Mouse (Mus musculus) thymus, postnatal 4 days (tissue): ENCODE data around the gene Zfp771.
A peak's percentile ranks its signal among the peaks of the same experiment; 100 is the strongest.

Experiments
- DNase-seq: peaks from one replicate; pipeline ENCODE4 v3.0.0; 2021

Gene Zfp771

GRCm38 (mm10) chr7:127255008-127255407 is 10.9 kb downstream of the Zfp771 start:
- DNase-seq = no peak

DNA sequence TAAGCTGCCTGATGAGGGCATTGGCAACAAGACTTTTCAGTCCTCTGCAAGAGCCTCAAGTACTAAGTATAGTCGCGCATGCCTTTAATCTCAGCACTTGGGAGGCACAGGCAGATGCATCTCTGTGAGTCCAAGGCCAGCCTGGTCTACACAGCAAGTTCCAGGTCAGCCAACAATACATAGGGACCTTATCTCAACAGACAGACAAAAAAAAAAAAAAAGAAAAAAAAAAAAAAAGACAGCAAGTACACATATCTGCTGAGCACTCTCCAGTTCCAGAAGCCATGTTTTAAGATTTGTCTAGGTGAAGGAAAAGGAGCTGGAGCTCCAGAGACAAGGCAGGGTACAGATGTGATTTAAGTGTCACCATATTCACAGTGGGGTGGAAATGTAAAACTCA is 11.9 kb downstream of the Zfp771 start:
- DNase-seq = no peak

DNA sequence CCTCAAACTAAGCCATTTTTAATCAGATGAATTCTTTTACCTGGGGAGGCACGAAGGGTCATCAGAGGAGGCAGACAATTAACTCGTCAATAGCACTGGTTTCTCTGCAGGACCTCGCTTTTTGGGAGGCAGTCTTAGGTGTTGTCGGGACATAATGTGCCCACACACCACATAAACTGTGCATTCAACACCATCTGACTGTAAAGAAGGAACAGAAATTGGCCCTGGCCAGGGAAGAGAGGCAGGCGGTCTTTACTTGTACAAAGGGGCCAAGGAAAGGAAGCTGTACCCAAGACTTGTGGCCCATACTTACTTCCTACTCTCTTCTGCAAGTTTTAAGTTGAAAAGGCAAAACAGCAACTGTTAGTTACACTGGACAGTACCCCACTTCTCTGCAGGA is 12.4 kb downstream of the Zfp771 start:
- DNase-seq = no peak

DNA sequence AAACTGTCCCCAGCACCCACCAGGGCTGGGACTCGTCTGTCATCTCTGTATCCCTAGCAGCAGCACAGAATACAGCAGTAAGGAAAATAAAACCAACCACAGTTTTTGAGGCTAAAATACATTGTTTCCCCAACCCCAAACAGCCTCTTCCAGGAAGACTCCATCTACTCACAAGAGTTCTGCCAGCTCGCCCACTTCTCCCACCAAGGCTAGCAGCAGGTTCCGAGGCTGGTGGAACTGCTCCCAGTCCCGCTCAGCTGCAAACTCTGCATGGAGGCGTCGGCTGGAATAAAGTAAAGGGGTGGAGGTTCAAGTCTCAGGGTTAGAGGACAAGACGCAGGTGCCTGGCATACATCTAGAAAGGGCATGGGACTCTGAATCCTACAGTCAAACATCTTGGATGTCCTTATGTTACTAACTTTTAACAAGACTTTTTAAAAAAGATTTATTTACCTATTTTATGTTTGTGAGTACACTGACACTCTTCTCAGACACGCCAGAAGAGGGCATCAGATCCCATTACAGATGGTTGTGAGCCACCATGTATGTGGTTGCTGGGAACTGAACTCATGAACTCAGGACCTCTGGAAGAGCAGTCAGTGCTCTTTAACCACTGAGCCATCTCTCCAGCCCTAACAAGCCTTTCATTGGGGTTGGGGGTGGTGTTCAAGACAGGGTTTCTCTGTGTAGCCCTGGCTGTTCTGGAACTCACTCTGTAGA is 15.3 kb downstream of the Zfp771 start:
- DNase-seq = no peak

GRCm38 (mm10) chr7:127260309-127261111 is 16.4 kb downstream of the Zfp771 start, which contains the start of gene Dctpp1:
TSS of gene Dctpp1 (minus strand) at chr7:127260709.
- DNase-seq = peak; percentile 95

DNA sequence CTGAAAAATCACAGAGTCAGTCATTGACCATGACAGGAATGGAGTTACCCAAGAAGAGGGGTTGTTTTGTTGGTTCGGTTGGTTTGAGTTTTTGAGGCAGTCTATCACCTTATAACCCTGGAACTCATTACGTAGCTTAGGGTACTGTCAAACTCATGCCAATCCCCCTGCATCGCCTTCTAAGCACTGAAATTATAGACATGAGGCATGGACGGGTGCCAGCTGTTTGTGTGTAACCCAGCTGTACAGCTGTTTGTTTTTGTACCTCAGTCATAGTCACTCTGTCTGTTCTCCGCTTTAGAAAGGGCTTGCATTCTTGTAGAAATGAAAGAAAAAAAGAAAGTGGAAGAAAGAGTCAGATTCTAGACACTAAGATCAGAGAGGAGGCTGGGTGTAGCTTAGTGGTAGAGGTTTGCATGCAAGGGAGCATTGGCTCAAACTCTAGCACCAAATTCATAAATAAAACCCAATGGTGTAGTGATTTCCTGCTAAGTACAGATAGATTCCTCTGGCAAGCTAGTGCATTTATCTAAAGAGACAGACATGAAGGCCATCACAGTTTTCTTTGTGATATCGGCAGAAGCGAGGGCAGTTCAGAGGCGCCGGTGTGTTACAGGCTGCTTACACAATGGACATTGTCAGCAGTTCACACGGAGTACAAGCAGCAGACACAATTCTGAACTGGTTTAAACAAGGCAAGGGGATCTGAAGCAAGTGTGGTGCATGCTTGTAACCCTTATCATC is 18.3 kb downstream of the Zfp771 start:
- no peak for DNase-seq

GRCm38 (mm10) chr7:127263526-127263925 is 19.5 kb downstream of the Zfp771 start:
- DNase-seq = no peak

DNA sequence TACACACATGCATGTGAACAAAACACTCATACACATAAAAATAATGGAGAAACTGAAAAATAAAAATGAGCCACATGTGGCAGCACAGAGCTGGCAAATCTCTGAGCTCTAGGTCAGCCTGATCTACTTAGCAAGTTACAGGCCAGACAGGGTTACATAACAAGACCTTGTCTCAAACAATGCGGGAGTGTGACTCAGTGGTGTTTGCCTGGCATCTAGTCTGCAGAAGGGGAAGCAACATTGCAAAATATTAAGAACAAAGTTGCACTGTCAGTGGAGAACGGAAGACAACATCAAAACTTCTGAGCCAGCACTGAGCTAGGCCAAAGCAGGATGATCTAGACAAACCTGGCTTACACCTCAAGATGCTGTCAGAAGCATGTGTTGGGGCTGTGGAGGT is 26.2 kb downstream of the Zfp771 start:
- DNase-seq = no peak

DNA sequence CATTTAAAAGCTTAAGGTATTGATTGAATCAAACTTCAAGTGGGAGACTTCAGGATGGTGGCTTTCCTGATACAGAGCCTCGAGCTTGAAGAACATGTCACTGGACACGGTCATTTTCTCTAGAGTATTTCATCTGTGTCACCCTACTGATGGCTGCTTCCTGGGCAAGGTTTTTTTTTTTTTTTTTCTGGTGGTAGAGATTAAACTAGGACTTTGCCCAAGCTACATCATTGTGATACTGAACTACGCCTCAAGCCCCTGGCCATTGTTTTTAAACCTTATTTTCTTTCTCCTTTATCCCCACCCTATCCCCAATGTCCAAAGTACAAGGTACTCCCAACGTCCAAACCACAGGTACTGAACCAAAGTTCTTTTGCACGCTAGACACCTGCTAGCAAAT is 26.6 kb downstream of the Zfp771 start:
- DNase-seq = no peak

DNA sequence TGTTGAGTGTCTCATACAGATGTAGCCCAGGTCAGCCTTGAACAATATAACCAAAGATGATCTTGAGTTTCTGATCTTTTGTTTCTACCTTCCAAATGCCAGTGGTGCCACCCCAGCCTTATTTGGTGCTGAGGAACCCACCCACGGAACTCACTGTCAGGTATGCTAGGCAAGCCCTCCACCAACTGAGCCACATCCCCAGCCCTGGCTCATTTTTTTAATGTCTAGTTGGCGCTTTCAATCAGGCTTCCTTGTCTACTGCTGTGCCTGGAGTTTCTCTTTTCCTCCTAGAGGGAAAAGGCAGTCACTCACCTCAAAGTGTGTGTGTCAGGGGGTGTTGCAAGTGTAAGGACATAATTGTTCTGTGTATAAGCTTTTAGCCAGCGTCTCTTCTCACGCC is 27.0 kb downstream of the Zfp771 start:
- DNase-seq = no peak

GRCm38 (mm10) chr7:127272566-127272965 is 28.5 kb downstream of the Zfp771 start:
- DNase-seq = no peak

- no peak for DNase-seq
Measured at GRCm38 (mm10) chr7:127273118-127273923, 29.2 kb downstream of the Zfp771 start.

GRCm38 (mm10) chr7:127273925-127274789 is 30.1 kb downstream of the Zfp771 start, which contains the start of gene Sephs2:
TSS of gene Sephs2 (minus strand) at chr7:127274055.
- DNase-seq = peak; percentile 93

GRCm38 (mm10) chr7:127276519-127276961 is 32.5 kb downstream of the Zfp771 start:
- DNase-seq = no peak

DNA sequence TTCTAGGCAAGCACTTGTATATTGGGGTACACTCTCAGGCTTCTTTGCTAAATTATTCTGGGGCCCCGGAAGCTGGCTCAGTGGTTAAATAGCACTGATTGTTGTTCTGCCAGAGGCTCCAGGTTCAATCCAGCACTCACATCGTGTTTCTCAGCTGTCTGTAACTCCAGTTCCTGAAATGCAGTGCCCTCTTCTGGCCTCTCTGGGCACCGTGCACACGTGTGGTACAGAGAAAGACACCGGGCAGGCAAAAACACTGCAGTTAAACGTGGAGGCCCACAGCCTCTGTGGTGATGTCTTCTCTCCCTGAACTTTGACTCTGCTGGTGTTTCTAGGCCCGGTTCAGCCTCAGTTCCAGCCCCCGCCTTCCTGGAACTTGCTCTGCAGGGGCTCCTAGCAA is 34.2 kb downstream of the Zfp771 start:
- DNase-seq = peak; percentile 85

DNA sequence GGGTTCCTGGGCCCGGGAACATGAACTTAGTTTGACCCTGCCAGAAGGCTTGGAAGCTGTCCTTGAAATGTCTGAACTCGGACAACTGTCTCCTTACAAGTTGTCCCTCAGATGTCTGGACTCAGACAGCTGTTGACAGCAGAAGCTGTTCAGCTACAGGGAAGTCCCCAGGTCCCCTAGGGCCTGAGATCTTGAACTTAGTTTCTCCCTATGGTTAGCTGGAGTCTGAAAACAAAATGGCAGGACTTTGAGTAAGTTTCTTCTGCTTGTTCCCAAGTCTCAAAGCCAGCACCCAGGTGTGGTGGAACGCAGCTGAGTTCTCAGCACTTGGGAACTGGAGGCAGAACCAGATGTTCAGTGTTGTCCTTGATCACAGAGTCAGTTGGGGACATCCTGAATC is 36.0 kb downstream of the Zfp771 start:
- peak; percentile 57 for DNase-seq

- no peak for DNase-seq
Measured at GRCm38 (mm10) chr7:127281114-127281513, 37.0 kb downstream of the Zfp771 start.

- peak; percentile 53 for DNase-seq
Measured at GRCm38 (mm10) chr7:127282190-127282589, 38.1 kb downstream of the Zfp771 start.

GRCm38 (mm10) chr7:127285154-127285553 is 41.1 kb downstream of the Zfp771 start:
- DNase-seq = peak; percentile 64

DNA sequence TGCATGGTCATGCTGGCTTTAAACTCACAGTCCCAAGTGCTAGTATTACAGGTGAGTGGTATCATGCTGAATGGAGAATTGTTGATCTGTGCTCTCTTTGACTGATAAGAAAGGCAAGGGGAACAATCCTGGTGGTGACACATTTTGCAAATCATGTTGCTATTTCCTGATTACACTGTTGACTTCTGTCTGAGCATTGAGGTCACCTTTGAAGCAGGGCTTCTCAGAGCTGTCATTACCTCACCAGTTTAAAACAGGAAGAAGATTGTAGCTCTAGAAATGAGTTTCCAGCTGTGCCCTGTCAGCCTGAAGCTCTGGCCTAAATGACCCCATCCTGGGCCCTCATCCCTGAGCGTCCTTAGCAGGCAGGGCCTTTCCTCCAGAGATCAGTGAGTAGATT is 43.9 kb downstream of the Zfp771 start:
- no peak for DNase-seq

DNA sequence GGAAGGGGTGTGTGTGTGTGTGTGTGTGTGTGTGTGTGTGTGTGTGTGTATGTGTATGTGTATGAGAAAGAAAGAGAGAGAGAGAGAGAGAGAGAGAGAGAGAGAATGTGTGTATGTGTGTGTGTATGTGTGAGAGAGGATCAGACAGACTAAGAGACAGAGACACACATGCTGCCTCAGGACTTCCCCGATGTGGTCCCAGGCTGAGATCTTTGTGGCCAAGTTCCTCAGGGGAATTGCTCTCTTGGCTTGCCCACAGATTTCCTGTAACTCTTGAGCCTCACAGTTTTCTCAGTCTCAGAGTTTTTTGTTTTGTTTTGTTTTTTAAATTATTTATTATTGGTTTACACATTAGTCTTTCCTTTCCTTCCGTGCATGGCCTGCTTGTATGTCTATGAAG is 45.2 kb downstream of the Zfp771 start:
- no peak for DNase-seq

DNA sequence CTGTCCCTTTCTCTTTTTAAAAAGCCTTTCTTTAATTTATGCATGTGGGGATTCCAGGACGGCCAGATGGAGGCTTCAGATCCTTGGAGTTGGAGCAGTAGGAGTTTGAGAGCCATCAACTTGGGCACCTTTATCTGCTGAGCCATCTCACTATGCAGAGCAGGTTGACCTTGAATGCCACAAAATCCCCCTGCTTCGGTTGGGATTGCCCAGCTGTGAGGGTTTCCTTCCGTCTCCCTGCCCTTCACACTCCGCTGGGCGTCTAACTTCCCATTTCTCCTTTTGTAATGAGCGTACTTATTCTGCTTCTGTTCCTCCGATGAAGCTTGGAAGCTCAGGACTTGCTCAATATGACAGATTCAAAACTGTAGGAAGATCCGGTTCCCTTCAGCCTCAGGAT is 46.1 kb downstream of the Zfp771 start:
- no peak for DNase-seq
